Mouse (Mus musculus) heart, postnatal 0 days (tissue): ENCODE data around the gene Zfp827.

Experiments
- CTCF ChIP-seq: IDR thresholded peaks from 2 replicates; pipeline ENCODE4 v1.5.1; 2016; ENCODE audit warnings: antibody characterized with exemption, control low read depth, low read depth
- EP300 ChIP-seq: IDR thresholded peaks from 2 replicates; pipeline ENCODE4 v1.6.1; 2016; ENCODE audit warnings: antibody characterized with exemption, low read depth

GRCm38 (mm10) chr8:79222752-79223141 is 194.5 kb downstream of the Zfp827 start:
- TF ChIP-seq EP300 (no peak), CTCF (no peak)
